Mouse (Mus musculus) ES-CJ7 (cell line): ENCODE results near the gene Syt12.
"Not testable (repeated sequence)": the region's sequence is repeated elsewhere in the genome, so short reads cannot be mapped to it uniquely, and the experiment has no call there.

Experiments used
- DNase-seq: peaks from one replicate; pipeline ENCODE4 v3.0.0; 2011; ENCODE audit warnings: low read depth, low spot score

Gene Syt12

DNA sequence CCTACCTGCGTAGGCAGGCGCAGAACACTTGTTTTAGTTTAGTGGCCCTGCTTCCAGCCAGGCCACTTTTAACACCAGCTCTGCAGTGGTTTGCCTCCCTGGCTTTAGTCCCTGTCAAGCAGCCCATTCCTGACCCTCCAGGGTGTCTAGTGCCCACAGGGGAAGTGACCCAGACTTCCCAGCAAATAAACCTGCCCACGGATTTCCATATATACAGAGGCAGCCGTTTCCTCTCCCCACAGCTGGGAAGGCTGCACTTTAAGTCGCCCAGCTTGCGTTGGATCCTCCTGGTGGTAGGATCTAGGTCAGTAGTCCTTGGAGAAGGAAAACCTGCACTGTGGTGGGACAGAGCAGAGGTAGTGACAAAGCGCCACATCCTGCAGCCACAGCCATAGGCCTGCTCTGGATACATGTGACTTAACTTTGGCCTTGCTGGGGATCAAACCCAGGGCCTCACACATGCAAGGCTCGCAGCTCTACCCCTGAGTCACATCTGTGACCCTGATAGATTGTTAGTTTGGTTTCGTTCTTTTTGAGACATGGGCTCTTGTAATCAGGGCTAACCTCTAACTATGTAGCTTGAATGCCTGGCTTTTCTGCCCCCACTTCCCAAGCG lies 13.9 kb upstream of the Syt12 start:
- no peak for DNase-seq

- DNase-seq = no peak
Observed at GRCm38 (mm10) chr19:4487877-4488276, 10.6 kb upstream of the Syt12 start.

DNA sequence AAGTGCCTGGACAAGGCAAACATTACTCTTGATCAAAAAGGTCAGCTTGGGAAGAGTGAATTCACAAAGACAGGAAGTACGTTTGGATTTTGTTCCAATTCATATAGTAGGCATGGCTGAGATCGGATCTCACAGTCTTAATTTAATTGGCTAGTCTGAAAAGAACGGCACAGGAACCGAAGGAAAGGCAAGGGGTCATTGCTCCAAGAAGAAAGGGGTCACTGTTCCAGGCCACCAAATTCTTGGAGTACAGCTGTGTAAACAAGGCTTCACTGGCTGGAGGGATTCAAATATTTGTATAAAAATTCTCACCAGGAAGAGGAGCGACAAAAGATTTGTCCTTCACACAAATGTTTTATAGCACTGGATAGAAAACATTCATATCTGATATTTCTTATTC lies 7.8 kb upstream of the Syt12 start:
- no peak for DNase-seq

DNA sequence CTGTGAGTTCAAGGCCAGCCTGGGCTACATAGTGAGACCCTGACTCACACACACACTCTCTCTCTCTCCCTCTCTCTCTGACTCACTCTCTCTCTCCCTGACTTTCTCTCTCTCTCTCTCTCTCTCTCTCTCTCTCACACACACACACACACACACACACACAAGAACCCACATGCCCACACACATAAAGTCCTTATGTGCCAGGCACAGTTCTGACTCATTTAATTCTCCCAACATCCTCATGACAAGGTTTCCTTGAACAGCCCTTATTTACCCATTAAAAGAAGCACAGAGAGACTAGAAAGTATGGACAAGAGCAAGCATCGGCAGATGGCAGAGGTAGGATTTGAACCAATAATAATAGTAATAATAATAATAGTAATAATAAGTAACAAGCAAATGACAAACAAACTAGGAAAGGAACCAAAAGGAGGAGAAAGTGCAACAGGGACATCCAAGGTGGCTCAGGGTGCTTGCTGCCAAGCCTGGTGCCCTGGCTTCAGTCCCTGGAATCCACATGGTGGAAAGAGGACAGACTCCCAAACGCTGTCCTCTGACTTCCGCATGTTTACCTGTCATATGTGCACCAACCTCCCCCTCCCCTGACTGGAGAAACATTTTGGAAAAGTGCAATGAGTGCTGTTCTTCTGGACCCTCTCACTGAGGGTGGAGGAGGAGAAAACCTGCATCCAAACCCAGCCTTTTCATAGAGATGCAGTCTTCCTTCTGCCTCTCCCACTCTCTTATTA lies 5.0 kb upstream of the Syt12 start:
- no peak for DNase-seq

DNA sequence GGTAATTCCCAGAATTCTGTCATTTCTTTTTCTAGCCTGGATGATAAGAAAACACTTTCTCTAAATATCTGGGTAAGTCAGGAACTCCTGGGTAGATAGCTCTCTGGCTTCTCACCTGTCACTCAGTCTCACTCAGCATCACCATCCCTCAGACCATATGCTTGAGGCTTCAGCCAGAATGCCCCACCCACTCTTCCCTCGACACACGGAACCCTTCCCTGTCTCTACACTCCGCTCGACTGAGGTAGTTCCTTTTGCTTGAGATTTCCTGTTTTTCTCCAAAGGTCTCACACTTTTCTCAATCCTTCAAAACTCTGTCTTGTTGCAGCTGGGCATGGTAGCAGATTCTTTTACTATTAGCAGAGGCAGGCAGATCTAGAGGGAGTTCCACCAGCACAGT lies 4.1 kb upstream of the Syt12 start:
- DNase-seq = no peak

- DNase-seq = no peak
Observed at GRCm38 (mm10) chr19:4480041-4480440, 2.8 kb upstream of the Syt12 start.

GRCm38 (mm10) chr19:4478190-4478516 lies 906 bp upstream of the Syt12 start:
- DNase-seq = peak; percentile 77

GRCm38 (mm10) chr19:4476601-4477257 lies 518 bp downstream of the Syt12 start:
- peak; percentile 21 for DNase-seq

DNA sequence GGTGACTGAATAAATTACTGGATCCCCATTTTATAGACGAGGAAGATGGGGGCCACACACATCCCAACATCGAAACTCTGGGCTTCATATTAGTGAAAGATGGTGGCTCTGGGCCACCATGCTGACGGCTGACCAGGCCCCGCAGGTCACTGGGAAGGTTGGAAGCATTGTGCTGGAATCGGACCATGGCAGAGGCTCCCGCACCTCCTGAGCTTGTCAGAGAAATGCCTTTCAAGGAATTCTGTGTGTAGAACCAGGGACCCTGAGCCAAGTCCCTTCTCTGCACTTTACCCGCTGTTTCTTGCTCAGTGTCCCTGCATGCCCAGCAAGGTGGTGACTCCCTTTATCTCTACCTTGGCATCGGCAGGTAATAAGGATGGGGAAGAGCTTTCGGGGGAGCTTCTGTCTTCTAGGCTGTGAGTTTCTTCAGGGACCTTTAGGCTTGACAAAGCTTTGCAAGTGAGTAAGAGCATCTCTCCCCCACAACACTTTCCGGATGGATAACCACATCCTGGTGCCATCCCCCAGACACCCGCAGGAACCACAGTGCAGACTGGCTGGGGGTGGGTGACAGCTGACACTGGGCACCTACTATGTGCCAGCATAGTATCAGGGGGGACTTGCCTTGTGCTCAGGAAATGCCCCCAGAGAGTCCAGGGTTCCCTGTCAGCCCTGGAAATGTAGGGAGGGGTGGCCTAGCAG lies 1.9 kb downstream of the Syt12 start:
- DNase-seq = no peak

DNA sequence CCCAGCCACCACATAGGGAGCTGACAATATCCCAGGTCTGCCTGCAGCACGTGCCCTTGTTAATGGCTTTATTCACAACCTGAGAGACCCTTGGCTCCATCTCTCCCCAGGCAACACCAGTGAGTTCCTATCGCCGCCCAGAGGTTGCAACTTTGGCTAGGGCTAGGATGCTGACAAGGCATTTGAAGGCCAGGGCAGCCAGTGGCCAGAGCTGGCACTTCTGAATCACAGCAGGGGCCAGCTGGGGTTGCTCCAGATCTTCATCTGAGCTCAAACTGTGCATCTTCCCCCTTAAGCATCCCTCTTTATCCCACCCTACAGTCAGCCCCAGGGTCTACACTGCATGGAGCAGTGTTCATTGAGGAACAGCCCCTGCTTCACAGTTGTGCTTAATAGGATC lies 2.5 kb downstream of the Syt12 start:
- no peak for DNase-seq

- no peak for DNase-seq
Observed at GRCm38 (mm10) chr19:4473549-4473948, 3.7 kb downstream of the Syt12 start.

DNA sequence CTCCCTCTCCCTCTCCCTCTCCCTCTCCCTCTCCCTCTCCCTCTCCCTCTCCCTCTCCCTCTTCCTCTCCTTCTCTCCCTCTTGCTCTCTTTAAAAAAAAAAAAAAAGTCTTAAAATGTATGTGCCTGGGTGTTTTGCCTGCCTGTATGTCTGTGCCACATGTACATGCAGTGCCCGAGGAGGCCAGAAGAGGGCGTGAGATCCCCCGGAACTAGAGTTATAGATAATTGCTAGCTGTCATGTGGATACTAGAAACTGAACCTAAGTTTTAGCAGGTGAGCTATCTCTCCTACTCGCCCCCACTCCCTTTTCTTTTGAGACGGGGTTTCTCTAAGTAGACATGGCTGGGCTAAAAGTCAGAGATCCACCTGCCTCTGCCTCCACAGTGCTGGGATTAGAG lies 8.9 kb downstream of the Syt12 start:
- DNase-seq = peak; percentile 48

GRCm38 (mm10) chr19:4464666-4465065 lies 12.6 kb downstream of the Syt12 start:
- DNase-seq = no peak

- DNase-seq = no peak
Observed at GRCm38 (mm10) chr19:4461981-4462380, 15.3 kb downstream of the Syt12 start.

DNA sequence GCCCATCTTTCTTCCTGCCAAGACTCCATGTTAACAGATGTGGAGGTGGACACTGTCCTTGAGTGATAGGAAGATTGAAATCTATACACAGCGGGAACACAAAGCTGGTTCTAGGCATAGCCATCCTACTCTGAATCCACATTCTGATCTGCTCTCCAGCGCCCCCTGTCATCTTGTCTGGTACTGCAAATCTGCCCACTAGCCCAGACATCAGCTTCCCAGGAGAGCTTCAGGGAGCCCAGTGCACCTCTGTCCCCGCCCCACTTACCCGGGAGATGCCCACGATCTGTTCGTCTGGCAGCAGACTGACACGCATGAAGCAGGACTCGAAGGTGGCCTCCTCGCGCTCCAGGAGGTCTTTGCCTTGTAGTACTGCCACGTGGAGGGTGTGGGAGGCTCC lies 21.0 kb downstream of the Syt12 start:
- DNase-seq = peak; percentile 72

DNA sequence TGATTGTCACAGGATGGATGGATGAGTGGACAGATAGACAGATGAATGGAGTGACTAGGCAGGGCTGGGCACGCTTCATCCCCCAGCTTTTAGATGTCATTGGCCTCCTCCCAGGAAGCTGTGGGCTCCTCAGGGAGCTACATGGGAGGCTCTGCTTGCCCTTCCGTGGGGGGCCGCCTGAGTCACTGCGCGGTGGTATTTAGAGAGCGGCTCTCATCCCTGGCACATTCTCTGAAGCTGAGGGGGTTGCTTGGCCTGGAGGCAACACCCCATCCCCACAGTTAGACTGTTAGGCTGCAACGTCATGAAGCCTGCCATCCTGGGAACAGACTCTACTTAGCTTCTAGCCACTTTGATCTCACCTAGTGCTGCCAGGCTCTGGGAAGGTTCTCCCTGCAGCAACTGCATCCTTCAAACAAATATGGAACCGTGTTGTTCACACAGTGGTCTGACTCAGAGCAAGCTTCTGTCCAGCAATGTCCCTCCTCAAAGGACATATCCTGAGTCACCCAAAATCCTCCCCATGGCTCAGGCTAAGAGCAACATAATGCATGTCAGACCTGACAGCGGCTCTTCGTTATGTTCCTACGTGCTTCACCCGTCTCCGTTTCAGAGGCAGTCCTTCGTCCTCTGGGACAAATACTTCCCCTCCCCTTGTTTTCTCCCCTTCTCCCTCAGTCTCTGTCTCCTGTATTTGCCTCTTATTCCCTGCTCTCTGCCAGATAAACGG lies 22.0 kb downstream of the Syt12 start:
- no peak for DNase-seq

DNA sequence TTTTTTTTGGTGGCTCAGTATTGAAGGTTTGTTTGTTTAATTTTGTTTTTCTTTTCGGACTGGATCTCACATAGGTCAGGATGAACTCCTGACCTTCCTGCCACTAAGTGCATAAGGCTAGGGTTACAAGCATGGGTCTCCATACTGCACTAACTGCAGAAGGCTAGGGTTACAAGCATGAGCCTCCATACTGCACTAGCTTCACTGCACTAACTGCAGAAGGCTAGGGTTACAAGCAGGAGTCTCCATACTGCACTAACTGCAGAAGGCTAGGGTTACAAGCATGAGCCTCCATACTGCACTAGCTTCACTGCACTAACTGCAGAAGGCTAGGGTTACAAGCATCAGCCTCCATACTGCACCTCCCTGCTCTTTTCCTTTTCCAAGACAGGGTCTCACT lies 23.2 kb downstream of the Syt12 start:
- not testable (repeated sequence) for DNase-seq

DNA sequence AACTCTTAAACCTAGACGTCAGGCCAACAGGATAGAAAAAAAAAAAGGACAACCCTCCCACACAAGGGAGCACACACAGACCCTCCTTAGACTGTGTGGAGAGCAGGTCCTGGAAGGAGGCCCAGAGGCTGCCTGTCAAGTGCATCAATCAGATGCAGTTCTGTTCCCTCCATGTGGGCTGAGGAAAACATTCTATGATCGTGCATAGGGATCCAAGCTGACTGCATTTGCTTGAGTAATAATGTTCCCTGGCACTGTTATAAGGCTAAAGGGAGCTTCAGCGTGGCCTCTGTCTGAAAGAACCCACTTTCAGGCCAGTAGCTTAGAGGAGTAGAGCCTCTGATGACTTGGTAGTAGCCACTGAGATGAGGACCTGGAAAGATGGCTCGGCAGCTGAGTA lies 24.7 kb downstream of the Syt12 start:
- no peak for DNase-seq

- DNase-seq = peak; percentile 31
Observed at GRCm38 (mm10) chr19:4451965-4452364, 25.3 kb downstream of the Syt12 start.

- DNase-seq = no peak
Observed at GRCm38 (mm10) chr19:4451098-4451497, 26.1 kb downstream of the Syt12 start.

DNA sequence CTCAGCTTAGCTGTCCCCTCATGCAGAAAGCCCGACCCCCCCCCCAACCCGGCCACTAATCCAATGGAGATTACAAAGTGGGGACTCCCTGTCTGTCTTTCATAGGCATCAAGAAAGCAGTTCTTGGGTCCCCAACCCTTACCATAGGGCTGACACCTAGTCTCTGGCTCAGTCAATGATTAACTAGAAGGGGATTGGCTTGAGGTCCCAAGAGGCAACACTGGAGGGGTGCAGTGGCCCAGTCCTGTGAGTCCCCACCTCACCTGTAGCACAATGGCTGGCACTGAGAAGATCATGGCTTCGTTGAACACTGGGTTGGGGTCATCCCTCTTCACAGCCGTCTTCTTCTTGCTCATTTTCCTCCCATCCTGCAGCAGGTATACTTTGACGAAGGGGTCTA lies 26.6 kb downstream of the Syt12 start:
- DNase-seq = no peak

GRCm38 (mm10) chr19:4449230-4449629 lies 28.0 kb downstream of the Syt12 start:
- no peak for DNase-seq
